Mouse (Mus musculus): ENCODE measurements at regions not wholly inside any gene's neighbourhood (a gene's known extent, or its start where the extent isn't known, plus 50 kb on each side); places are given as distances from the start of the nearest gene placed in this dataset.

- no peak for TF ChIP-seq CTCF (IDR thresholded peaks at IDR 0.05)
- Histone ChIP-seq H3K27ac (no peak overlapping the region), H3K4me3 (no peak overlapping the region)
- DNase-seq: no peak
- intact Hi-C loops (cut with DNase I): no loop called here
Observed at GRCm38 (mm10) chr8:9072286-9072685, 382.0 kb upstream of the Arglu1 start.

- H3K27ac ChIP-seq: no peak overlapping the region
- no peak for TF ChIP-seq CTCF (IDR thresholded peaks at IDR 0.05)
- DNase-seq: no peak
- intact Hi-C loops (cut with DNase I): no loop called here
- no peak overlapping the region for H3K4me3 ChIP-seq
Observed at GRCm38 (mm10) chr8:9070953-9071352, 380.6 kb upstream of the Arglu1 start.

- Histone ChIP-seq H3K27ac (no peak overlapping the region), H3K4me3 (no peak overlapping the region)
- no peak for TF ChIP-seq CTCF (IDR thresholded peaks at IDR 0.05)
- intact Hi-C loops (cut with DNase I): no loop called here
- no peak for DNase-seq
Observed at GRCm38 (mm10) chr8:9069845-9070244, 379.5 kb upstream of the Arglu1 start.

- no peak for TF ChIP-seq CTCF (IDR thresholded peaks at IDR 0.05)
- Histone ChIP-seq H3K4me3 (no peak overlapping the region), H3K27ac (no peak overlapping the region)
- intact Hi-C loops (cut with DNase I): no loop called here
- DNase-seq: no peak
Observed at GRCm38 (mm10) chr8:9067731-9068130, 377.4 kb upstream of the Arglu1 start.

- DNase-seq: no peak
- intact Hi-C loops (cut with DNase I): no loop called here
- no peak for TF ChIP-seq CTCF (IDR thresholded peaks at IDR 0.05)
- Histone ChIP-seq H3K27ac (no peak overlapping the region), H3K4me3 (no peak overlapping the region)
Observed at GRCm38 (mm10) chr8:9060166-9060565, 369.8 kb upstream of the Arglu1 start.

- intact Hi-C loops (cut with DNase I): no loop called here
- no peak for DNase-seq
- no peak overlapping the region for H3K4me3 ChIP-seq
- H3K27ac ChIP-seq: no peak overlapping the region
- TF ChIP-seq CTCF (IDR thresholded peaks at IDR 0.05): no peak
Observed at GRCm38 (mm10) chr8:9055416-9055819, 365.1 kb upstream of the Arglu1 start.

GRCm38 (mm10) chr8:9054801-9055200 lies 364.5 kb upstream of the Arglu1 start:
- no peak overlapping the region for H3K4me3 ChIP-seq
- no peak for TF ChIP-seq CTCF (IDR thresholded peaks at IDR 0.05)
- H3K27ac ChIP-seq: no peak overlapping the region
- intact Hi-C loops (cut with DNase I): no loop called here
- DNase-seq: no peak

- no peak overlapping the region for H3K27ac ChIP-seq
- DNase-seq: peak; percentile 83
- TF ChIP-seq CTCF (IDR thresholded peaks at IDR 0.05): no peak
Observed at GRCm38 (mm10) chr8:9051699-9052098, 361.4 kb upstream of the Arglu1 start.

GRCm38 (mm10) chr8:9050740-9051475 lies 360.6 kb upstream of the Arglu1 start:
- no peak overlapping the region for H3K4me3 ChIP-seq
- DNase-seq: no peak
- intact Hi-C loops (cut with DNase I): no loop called here
- no peak overlapping the region for H3K27ac ChIP-seq
- TF ChIP-seq CTCF (IDR thresholded peaks at IDR 0.05): no peak

More at GRCm38 (mm10) chr8:9051699-9052098, 361.4 kb upstream of the Arglu1 start:
- peak overlapping the region; percentile 23 for H3K4me3 ChIP-seq
- intact Hi-C loops (cut with DNase I): no loop called here

- H3K27ac ChIP-seq: no peak overlapping the region
- TF ChIP-seq CTCF (IDR thresholded peaks at IDR 0.05): no peak
- DNase-seq: no peak
- intact Hi-C loops (cut with DNase I): no loop called here
- H3K4me3 ChIP-seq: no peak overlapping the region
Observed at GRCm38 (mm10) chr8:9048116-9048515, 357.8 kb upstream of the Arglu1 start.

- Histone ChIP-seq H3K27ac (no peak overlapping the region), H3K4me3 (no peak overlapping the region)
- TF ChIP-seq CTCF (IDR thresholded peaks at IDR 0.05): no peak
- intact Hi-C loops (cut with DNase I): no loop called here
- DNase-seq: no peak
Observed at GRCm38 (mm10) chr8:9042835-9043792, 352.8 kb upstream of the Arglu1 start.

GRCm38 (mm10) chr8:9029156-9029555 lies 338.8 kb upstream of the Arglu1 start:
- Histone ChIP-seq H3K27ac (no peak overlapping the region), H3K4me3 (no peak overlapping the region)
- no peak for TF ChIP-seq CTCF (IDR thresholded peaks at IDR 0.05)
- DNase-seq: no peak
- intact Hi-C loops (cut with DNase I): no loop called here

- intact Hi-C loops (cut with DNase I): no loop called here
- Histone ChIP-seq H3K4me3 (no peak overlapping the region), H3K27ac (no peak overlapping the region)
- DNase-seq: no peak
- TF ChIP-seq CTCF (IDR thresholded peaks at IDR 0.05): no peak
Observed at GRCm38 (mm10) chr8:9027672-9028071, 337.4 kb upstream of the Arglu1 start.
